Mouse (Mus musculus): ENCODE measurements around the gene Ppp4c.

DNA sequence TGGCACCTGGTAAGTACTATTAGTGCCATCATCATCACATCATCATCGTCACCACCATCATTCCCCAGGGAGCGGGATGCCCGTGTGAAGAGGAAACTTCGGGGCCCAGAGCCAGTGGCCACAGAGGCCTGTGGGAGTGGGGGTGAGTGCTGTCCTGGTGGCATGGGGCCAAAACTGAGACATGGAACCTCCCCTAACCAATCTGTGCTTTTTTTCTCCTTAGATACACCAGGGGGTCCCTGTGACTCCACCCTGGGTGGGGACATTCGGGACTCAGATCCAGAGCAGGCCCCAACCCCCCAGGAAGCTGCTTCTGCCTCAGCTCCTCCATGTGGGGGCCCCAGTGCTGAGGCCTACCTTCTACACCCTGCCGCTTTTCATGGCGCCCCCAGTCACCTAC lies 7.8 kb downstream of the Ppp4c start:
- TF ChIP-seq CTCF (IDR thresholded peaks at IDR 0.05; ENCODE audit: control insufficient read depth, insufficient read depth, insufficient read length) (no peak), MYOG (IDR thresholded peaks at IDR 0.05; ENCODE audit: control insufficient read depth, extremely low read depth, insufficient read length) (no peak), CEBPB (IDR thresholded peaks at IDR 0.05; ENCODE audit: low read depth) (no peak), MAX (IDR thresholded peaks at IDR 0.05) (no peak)

Measured in C2C12 (cell line).